Mouse (Mus musculus): ENCODE measurements around the gene Ahdc1.
A peak's percentile ranks its signal among the peaks of the same experiment; 100 is the strongest.

Gene Ahdc1

GRCm38 (mm10) chr4:133055163-133055951, 44.3 kb downstream of the Ahdc1 start:
- DNase-seq (ENCODE audit: low spot score), result peak; percentile 76

DNA sequence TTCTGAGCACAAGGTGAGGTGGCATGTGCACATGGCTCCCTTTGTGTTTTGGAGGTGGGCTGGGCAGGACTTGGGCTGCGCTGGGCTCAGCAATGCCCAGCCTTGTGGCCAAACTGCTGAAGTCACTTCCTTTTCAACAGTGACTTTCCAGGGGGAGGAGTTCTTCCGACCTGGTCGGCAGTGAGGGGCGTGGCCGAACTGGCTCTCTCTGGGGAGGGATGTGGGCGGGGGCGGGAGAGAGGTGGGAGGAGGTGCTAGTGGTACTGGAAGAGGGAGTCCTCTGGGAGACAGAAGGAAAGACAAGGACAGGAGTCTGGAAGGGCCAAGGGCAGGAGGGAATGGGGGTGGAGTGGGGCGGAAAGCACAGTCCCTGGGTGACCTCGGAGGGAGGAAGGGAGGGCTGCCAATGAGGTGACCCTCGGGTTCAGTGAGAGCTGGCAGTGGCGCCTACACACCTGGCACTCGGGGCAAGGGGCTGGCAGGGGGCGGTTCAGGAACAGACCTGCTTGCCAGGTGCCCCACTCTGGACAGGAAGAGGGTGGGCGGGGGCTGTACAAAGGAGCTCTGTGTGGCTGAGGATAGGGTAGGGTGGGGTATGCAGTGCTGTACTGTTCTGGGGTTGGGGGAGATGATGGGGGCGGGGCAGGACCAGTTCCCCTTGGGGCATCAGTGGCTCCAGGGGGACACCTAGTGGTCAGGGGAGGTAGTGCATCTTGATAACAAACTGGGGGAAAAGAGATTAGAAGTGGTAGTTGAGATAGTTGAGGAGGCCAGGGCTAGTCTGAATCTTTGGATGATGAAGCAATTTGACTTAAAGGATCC, 45.2 kb downstream of the Ahdc1 start:
- peak; percentile 96 for DNase-seq (ENCODE audit: low spot score)

DNA sequence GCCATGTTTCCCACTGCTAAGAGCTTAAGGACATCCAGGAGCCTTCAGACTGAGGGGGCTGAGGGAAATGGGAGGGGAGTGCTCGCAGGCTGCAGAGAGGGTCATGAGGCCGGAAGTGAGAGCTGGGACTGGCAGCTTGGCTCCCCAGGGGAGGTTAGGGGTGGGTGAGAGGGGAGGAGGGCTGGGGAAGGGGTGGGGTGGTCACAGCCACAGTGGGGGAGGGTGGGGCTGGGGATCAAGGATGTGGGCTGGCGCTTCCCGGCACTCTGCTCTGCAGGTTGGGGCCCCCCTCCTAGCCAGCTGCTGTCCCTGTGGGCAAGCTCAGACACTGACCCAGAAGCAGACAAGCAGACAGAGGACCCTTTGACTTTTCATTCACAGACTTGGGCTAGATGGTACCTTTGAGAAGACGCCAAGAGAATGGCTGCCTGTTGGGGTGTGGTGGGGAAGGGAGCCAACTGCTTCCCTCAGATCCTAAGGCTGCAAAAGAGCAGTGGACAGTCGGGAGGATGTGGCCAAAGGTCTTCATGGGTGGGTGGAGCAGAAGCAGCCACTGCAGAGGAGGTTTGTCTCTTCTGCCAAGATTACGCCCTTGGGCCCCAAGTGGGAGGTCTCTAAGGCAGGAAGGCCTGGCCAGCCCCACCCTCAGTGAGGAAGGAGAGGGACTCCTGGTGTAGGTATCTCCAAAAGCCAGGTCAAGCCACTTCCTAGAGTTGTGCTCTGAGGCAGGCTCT, 46.5 kb downstream of the Ahdc1 start:
- DNase-seq (ENCODE audit: low spot score), result peak; percentile 90

GRCm38 (mm10) chr4:133058123-133058453, 47.0 kb downstream of the Ahdc1 start:
- DNase-seq (ENCODE audit: low spot score), result no peak

DNA sequence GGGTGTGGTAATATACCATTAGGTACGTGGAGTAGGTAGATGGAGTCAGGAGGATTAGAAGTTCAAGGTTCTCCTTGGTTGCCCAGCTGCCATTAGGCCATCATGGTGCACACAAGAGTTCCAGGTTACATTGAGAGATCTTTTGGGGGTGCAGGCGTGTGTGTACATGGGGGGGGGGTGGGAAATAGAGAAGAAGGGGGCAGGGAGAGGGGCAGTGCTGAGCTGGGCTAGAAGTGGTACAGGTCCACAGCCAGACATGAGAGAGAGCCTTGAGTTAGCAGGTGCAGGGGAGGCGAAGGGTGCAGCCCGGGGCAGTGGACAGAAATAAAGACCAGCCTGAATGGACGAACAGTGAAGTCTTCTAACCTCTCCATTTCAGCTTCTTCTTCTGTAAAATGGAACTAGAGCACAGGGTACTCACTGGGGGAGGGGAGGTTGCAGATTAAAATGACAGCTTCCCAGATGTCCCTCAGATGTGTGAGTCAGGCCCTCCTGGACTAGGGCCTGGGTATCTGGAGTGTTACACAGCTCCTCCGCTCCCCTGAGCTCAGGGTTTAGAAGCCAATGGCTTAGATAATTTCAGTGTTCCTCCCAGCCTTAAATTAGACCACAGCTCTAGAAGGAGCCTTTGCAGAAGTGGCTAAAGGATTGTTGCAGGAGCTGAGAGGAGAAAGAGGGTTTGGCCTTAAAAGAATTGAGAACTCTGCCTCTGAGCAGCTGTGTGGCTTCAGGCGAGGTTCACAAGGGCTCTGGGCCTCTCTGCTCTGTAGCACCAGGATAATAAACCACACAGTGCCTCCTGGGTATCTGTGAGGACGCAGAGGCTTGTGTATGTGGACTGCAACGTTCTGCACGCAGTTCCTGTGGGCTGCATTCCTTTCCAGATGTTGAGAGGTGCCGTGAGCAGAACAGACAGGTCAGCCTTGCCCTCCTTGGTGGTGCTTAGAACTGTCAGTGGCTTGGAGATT, 47.7 kb downstream of the Ahdc1 start:
- DNase-seq (ENCODE audit: low spot score), result no peak

DNA sequence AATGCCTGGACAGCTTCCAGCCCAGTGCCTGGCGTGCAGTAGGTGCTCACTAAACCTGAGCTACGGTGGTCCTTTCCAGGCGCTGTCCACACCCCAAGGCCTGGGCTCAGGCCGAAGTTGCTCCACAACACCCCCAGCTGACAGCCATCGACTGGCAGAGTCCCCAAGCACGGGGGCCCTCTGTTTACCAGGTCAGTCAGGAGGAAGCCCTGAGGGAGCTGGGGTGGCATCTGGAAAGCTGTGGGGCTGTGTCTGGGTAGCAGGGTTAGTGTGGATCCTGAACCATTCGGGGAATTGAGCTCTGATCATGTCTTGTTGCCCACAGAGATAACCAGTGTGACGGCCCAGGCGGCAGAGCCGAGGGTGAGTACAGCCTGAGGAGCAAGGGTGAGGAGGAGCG, 49.6 kb downstream of the Ahdc1 start:
- DNase-seq (ENCODE audit: low spot score), result no peak

GRCm38 (mm10) chr4:133061798-133062197, 50.7 kb downstream of the Ahdc1 start:
- DNase-seq (ENCODE audit: low spot score), result no peak

GRCm38 (mm10) chr4:133062286-133062685, 51.2 kb downstream of the Ahdc1 start:
- DNase-seq (ENCODE audit: low spot score), result no peak

DNA sequence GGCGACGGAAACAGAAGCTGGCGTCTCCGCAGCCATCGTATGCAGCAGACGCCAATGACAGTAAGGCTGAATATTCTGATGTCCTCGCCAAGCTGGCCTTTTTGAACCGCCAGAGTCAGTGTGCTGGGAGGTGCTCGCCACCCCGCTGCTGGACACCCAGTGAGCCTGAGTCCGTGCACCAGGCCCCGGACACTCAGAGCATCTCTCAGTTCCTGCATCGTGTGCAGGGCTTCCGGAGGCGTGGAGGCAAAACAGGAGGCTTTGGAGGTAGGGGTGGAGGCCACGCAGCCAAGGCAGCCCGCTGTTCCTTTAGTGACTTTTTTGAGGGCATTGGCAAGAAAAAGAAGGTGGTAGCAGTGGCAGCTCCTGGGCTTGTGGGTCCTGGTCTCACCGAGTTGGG, 52.1 kb downstream of the Ahdc1 start:
- no peak for DNase-seq (ENCODE audit: low spot score)

DNA sequence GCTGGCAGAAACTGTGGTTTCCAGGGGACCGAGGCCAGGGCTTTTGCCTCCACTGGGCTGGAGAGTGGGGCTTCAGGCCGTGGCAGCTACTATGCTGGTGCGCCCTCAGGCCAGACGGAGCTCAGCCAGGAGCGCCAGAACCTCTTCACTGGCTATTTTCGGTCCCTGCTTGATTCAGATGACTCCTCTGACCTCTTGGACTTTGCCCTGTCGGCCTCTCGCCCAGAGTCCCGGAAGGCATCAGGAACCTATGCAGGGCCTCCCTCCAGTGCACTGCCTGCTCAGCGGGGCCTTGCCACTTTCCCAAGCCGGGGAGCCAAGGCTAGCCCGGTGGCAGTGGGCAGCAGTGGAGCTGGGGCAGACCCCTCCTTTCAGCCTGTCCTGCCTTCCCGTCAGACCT, 52.7 kb downstream of the Ahdc1 start:
- DNase-seq (ENCODE audit: low spot score), result peak; percentile 86

DNA sequence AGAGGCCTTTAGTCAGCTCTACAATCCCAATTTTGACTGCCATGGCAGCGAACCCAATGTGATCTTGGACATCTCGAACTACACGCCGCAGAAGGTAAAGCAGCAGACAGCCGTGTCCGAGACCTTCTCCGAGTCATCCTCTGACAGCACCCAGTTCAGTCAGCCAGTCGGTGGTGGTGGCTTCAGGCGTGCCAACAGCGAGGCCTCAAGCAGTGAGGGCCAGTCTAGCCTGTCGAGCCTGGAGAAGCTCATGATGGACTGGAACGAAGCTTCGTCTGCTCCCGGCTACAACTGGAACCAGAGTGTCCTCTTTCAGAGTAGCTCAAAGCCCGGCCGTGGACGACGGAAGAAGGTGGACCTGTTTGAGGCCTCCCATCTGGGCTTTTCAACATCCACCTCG, 53.7 kb downstream of the Ahdc1 start:
- DNase-seq (ENCODE audit: low spot score), result no peak

- DNase-seq (ENCODE audit: low spot score), result no peak
These were observed 54.9 kb downstream of the Ahdc1 start for GRCm38 (mm10) chr4:133065894-133066386.

- DNase-seq (ENCODE audit: low spot score), result no peak
These were observed 57.5 kb downstream of the Ahdc1 start for GRCm38 (mm10) chr4:133068400-133069138.

DNA sequence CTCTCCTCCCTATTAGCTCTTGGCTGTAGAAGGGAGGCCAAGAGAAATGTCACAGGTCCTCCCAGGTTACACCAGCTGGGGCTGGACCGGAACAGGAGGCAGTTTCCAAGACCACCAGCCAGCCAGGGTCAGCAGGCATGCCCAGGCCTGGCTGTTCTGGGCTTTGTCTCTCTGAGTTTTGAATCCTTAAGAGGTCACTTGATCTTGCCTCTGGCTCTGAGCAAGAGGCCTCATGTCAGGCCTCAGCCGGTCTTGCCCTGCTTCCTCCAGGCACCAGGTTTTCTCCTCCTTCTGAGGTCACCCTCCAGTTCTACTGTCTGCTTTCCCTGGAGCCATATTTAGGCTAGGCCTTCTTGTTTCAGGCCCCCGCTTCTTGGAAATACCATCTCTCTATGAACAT, 59.3 kb downstream of the Ahdc1 start:
- no peak for DNase-seq (ENCODE audit: low spot score)

- DNase-seq (ENCODE audit: low spot score), result no peak
These were observed 59.8 kb downstream of the Ahdc1 start for GRCm38 (mm10) chr4:133070821-133071372.

- DNase-seq (ENCODE audit: low spot score), result no peak
These were observed 62.1 kb downstream of the Ahdc1 start for GRCm38 (mm10) chr4:133073192-133073591.

DNA sequence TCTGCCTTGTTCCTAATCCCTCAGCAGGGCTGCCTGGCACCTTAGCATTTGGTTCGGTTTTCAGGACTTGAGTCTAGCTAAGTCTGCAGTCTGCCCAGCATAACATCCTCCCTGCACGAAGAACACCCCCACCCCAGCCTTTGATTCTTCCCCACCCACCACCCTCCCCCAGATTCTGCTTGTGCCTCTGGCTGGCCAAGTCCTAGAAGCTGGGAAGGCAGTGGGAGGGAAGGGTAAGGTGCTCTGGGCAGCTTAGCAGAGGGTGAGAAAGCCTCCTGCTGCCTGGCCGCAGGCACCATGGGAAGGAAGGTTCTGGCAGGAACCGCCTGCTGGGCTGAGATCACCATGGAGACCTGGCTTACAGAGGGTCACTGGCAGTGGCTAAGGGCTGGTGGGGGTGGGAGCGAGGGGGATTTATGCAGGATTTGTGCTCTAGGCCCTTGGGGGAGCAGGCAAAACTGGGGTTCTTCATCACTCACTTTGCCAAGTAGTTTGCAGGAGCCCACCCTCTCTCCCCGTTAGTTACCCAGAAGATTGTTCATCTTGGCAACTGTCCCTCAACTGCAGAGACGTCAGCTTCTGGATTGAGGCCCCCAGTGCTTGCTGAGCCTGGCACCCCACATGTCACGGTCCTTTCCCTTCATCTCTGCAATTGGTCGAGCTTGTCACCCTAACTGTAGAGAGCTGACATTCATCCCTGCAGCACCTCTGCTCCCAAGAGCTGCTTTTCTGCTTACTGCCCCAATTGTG, 63.2 kb downstream of the Ahdc1 start:
- DNase-seq (ENCODE audit: low spot score), result peak; percentile 45

DNA sequence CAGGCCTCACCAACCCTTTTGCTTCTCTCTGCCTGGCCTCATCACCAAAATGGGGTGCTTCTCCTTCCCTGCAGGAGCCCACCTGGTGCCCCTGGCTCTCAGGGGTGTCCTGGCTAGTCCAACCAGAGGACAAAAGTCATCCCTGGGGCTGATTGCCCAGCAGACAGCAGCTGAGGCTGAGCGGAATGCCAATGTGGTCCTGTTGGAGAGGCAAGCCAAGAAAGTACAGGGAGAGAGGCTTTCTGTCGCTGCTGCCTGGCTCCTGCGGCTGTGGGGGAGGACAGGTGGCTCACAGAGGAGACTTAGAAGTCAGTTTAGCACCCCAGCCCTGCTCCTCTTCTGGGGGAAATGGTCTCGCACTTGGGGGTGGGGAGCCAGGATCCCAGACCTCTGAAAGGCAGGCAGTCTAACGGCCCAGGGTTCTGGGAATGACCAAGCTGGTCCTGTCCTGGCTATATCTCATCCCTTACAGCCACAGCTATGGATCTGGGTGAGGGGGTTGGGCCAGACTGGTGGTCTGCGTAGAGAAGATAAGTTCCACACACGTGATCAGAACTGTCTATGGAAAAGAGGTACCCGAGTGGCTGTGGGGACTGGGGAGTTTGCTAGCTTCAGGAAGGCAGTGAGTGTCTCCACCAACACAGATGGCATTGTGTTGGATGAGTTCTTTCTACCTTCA, 64.0 kb downstream of the Ahdc1 start:
- no peak for DNase-seq (ENCODE audit: low spot score)

GRCm38 (mm10) chr4:133078947-133079346, 67.9 kb downstream of the Ahdc1 start:
- no peak for DNase-seq (ENCODE audit: low spot score)
